Mouse (Mus musculus): ENCODE results near the gene Tmem91. TPM values are rescaled to one million over a fixed set of nuclear protein-coding genes. Genes with fewer than 3 reads are reported as not detected.

Tmem91 gene
- 6.6 TPM for polyA plus RNA-seq (2017; shearing (Covaris generic))

GRCm38 (mm10) chr7:25674719-25675300 lies at the start of gene Tmem91:
Gene Tmem91 (minus strand): TSS chr7:25675166.

DNA sequence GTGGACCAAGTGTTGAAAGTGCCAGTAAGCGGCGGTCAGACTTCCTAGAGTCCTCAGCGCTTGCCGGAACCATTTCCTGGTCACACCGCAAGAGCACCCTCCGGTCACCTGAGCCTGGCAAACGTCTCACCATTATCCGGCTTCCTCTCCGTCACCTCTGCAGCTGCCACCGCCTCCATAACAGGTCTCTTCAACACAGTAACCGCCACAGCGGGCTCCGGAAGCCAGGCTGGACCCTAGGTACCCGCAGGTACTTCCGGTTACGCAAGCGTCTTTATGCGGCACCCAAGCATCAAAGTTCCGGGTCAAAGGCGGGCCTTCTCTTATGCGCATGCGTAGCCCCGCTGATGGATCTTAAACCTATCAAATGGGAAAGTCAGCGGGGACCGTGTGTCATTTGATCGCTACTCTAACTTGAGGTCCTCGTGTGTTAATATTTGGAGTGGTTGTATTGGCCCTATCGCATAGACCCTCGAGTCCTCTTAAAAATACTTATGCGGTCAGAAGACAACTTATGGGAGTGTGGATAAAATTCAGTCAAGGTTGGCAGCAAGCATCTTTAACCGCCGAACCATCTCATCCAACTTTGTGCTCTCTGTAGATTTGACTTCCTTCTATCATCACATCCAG lies 43.9 kb upstream of the Tmem91 start, which contains the start of gene Ccdc97:
Gene Ccdc97, minus strand, starts transcription at position 301 of the 630 bp plus-strand sequence.

DNA sequence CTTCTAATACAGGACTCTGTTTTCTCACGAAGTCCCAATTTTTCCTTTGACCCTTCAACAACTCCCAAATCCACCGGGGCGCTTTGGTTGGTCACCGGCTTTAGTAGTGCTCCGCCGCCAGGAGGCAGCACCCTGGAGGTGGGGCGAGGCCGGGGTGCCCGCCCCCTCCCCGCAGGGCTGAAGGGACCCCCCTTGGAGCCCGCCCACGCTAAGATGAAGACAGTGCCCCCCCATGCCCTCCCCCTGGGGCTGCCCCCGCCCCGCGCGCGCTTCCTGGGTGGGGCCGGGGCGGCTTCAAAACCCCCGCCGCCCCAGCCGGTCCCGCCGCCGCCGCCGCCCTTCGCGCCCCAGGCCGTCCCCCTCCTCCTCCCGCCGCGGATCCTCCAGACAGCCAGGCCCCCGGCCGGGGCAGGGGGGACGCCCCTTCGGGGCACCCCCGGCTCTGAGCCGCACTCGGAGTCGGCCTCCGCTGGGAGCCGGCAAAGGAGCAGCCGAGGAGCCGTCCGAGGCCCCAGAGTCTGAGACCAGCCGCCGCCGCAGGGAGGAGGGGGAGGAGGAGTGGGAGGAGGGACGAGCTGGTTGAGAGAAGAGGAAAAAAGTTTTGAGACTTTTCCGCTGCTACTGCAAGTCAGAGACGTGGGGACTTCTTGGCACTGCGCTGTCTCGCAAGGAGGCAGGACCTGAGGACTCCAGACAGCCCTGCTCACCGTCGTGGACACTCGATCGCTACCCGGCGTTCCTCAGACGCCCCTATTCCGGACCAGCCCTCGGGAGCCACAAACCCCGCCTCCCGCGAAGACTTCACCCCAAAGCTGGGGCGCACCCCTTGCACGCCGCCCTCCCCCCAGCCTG lies 11.9 kb upstream of the Tmem91 start, which contains the start of gene Tgfb1:
Gene Tgfb1, plus strand, starts transcription at position 323 of the 852 bp plus-strand sequence.

GRCm38 (mm10) chr7:25680514-25681258 lies 5.7 kb upstream of the Tmem91 start, which contains the start of gene B9d2:
Gene B9d2 (plus strand): TSS chr7:25680780.

DNA sequence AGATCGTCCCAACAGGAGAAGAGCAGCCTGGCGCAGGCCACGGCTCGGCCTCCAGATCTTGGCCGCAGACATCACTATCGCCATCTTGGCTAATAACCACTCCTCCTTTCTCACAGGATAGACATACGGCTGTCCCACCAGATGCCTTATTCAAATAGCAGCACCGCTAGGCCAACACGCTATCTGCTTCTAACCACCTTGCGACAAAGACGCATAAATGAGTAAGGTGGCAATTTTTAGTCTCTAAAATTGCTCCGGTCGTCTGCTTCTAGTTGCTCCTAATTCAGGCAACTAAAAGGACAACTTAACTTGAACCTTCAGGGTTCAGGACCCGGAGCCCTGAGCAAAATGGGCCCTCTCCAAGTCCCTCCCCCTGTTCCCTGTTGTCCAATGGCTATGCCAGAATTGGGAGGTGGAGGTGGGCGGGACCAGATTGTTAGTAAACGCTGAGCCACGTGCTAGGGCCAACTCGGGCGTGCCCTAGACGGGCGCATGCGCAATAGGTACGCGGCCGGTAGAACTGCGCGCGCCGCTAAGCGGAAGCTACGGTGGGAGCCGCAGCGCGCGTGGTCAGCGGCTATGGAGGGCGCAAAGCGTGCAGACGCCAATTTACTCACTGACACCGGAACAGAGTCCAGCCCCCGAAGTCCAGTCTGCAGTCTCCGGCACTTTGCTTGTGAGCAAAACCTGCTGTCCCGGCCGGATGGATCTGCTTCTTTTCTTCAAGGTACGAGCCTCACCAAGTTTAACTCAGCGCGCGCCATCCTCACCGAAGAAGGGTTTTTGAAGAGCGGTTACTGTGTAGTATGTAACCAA lies 16.1 kb downstream of the Tmem91 start, which contains the start of the genes Bckdha and Exosc5:
Gene Bckdha, minus strand, starts transcription at position 325 of the 816 bp plus-strand sequence.
Gene Exosc5, plus strand, starts transcription at position 508 of the 816 bp plus-strand sequence.

GRCm38 (mm10) chr7:25626509-25627430 lies 48.2 kb downstream of the Tmem91 start, which contains the start of gene B3gnt8:
Gene B3gnt8 (plus strand): TSS chr7:25626654.

Other genes starting within 250 kb of the Tmem91 start
- 0.89 TPM for gene Ceacam1, start 197.6 kb downstream of the Tmem91 start, polyA plus RNA-seq (2017; shearing (Covaris generic))
- not detected for gene Ceacam2, start 135.3 kb downstream of the Tmem91 start, polyA plus RNA-seq (2017; shearing (Covaris generic))
- gene Erich4, start 59.3 kb downstream of the Tmem91 start, polyA plus RNA-seq (2017; shearing (Covaris generic)): not detected
- 89.7 TPM for gene Dmac2, start 55.8 kb downstream of the Tmem91 start, polyA plus RNA-seq (2017; shearing (Covaris generic))
- gene B3gnt8, start 48.5 kb downstream of the Tmem91 start, polyA plus RNA-seq (2017; shearing (Covaris generic)): 0.33 TPM
- gene Bckdha, start 16.2 kb downstream of the Tmem91 start, polyA plus RNA-seq (2017; shearing (Covaris generic)): 65.1 TPM
- gene Exosc5, start 16.0 kb downstream of the Tmem91 start, polyA plus RNA-seq (2017; shearing (Covaris generic)): 151 TPM
- 55.3 TPM for gene B9d2, start 5.6 kb upstream of the Tmem91 start, polyA plus RNA-seq (2017; shearing (Covaris generic))
- 48.8 TPM for gene Tgfb1, start 11.8 kb upstream of the Tmem91 start, polyA plus RNA-seq (2017; shearing (Covaris generic))
- gene Ccdc97, start 43.9 kb upstream of the Tmem91 start, polyA plus RNA-seq (2017; shearing (Covaris generic)): 81.3 TPM
- gene Hnrnpul1, start 79.6 kb upstream of the Tmem91 start, polyA plus RNA-seq (2017; shearing (Covaris generic)): 45.4 TPM
- 31.8 TPM for gene Axl, start 113.5 kb upstream of the Tmem91 start, polyA plus RNA-seq (2017; shearing (Covaris generic))
- gene Cyp2s1, start 141.7 kb upstream of the Tmem91 start, polyA plus RNA-seq (2017; shearing (Covaris generic)): 7.3 TPM
- gene Cyp2b10, start 222.5 kb upstream of the Tmem91 start, polyA plus RNA-seq (2017; shearing (Covaris generic)): not detected